Mouse (Mus musculus) myocyte (in vitro differentiated cells): Measurements from ENCODE around the gene Brdt. TPM values are rescaled to one million over a fixed set of nuclear protein-coding genes. Genes with fewer than 3 reads are reported as not detected.

ENCODE experiments used
- H3K27me3 ChIP-seq: one replicate; pipeline ENCODE4 v1.6.1; 2011; ENCODE audit not compliant: control insufficient read depth, insufficient read depth, insufficient read length
- H3K36me3 ChIP-seq: one replicate; pipeline ENCODE4 v1.6.1; 2011; ENCODE audit not compliant: control insufficient read depth, insufficient read depth
- H3K4me2 ChIP-seq: one replicate; pipeline ENCODE4 v1.6.1; 2011; ENCODE audit warnings: low read depth, control low read depth
- H3K4me3 ChIP-seq: one replicate; pipeline ENCODE4 v1.5.1; 2011; ENCODE audit warnings: mild to moderate bottlenecking, control low read depth, moderate library complexity
- H3K79me2 ChIP-seq: one replicate; pipeline ENCODE4 v1.6.1; 2011; ENCODE audit not compliant: control insufficient read depth, insufficient read depth
- H3ac ChIP-seq: one replicate; pipeline ENCODE4 v1.6.1; 2011; ENCODE audit not compliant: control insufficient read depth, insufficient read length
- CEBPB ChIP-seq: IDR thresholded peaks from 2 replicates; pipeline ENCODE4 v1.6.1; 2011; ENCODE audit warnings: mild to moderate bottlenecking, moderate library complexity; ENCODE audit not compliant: poor library complexity, insufficient read depth, severe bottlenecking
- E2F4 ChIP-seq: IDR thresholded peaks from one replicate; pipeline ENCODE4 v1.6.1; 2011; ENCODE audit warnings: mild to moderate bottlenecking, control low read depth, moderate library complexity; ENCODE audit not compliant: insufficient read depth
- MAX ChIP-seq: IDR thresholded peaks from one replicate; pipeline ENCODE4 v1.6.1; 2011; ENCODE audit warnings: low read depth, mild to moderate bottlenecking, control low read depth
- MYOD1 ChIP-seq, 3 experiments: IDR thresholded peaks; one replicate each; pipeline ENCODE4 v1.6.1; 2011; ENCODE audit warnings: control low read depth in 2 of 3, low read depth in 2 of 3, mild to moderate bottlenecking in 2 of 3, moderate library complexity in 1 of 3; ENCODE audit not compliant: insufficient read length in 2 of 3, control insufficient read depth in 1 of 3
- MYOG ChIP-seq, 3 experiments: IDR thresholded peaks; one replicate each; pipeline ENCODE4 v1.6.1; 2011; ENCODE audit warnings: control low read depth in 2 of 3, low read depth in 2 of 3, mild to moderate bottlenecking in 2 of 3; ENCODE audit not compliant: insufficient read length in 2 of 3, control insufficient read depth in 1 of 3, insufficient read depth in 1 of 3
- POLR2A ChIP-seq: IDR thresholded peaks from one replicate; pipeline ENCODE4 v1.6.1; 2011; ENCODE audit warnings: low read depth, mild to moderate bottlenecking, control low read depth, moderate library complexity; ENCODE audit not compliant: insufficient read length
- POLR2AphosphoS2 ChIP-seq: IDR thresholded peaks from one replicate; pipeline ENCODE4 v1.6.1; 2011; ENCODE audit warnings: low read depth, control low read depth; ENCODE audit not compliant: insufficient read length
- REST ChIP-seq: IDR thresholded peaks from one replicate; pipeline ENCODE4 v1.6.1; 2011; ENCODE audit warnings: mild to moderate bottlenecking, control low read depth, moderate library complexity; ENCODE audit not compliant: insufficient read depth, insufficient read length
- SRF ChIP-seq: IDR thresholded peaks from one replicate; pipeline ENCODE4 v1.6.1; 2011; ENCODE audit warnings: low read depth; ENCODE audit not compliant: control insufficient read depth, insufficient read length
- TCF12 ChIP-seq: IDR thresholded peaks from one replicate; pipeline ENCODE4 v1.6.1; 2011; ENCODE audit warnings: mild to moderate bottlenecking, control low read depth; ENCODE audit not compliant: poor library complexity, insufficient read depth, severe bottlenecking
- TCF3 ChIP-seq: IDR thresholded peaks from one replicate; pipeline ENCODE4 v1.6.1; 2011; ENCODE audit warnings: low read depth, control low read depth; ENCODE audit not compliant: insufficient read length
- USF1 ChIP-seq: IDR thresholded peaks from one replicate; pipeline ENCODE4 v1.6.1; 2011; ENCODE audit warnings: low read depth, mild to moderate bottlenecking, control low read depth, moderate library complexity
- polyA plus RNA-seq: library from polyadenylated mRNA; unstranded; fragments of >200 nt; fragmentation: generic; extraction: Trizol; gene quantifications from one replicate; pipeline ENCODE4 v1.2.1, GENCODE M21; 2012; ENCODE audit warnings: missing spikeins

Gene Brdt
- polyA plus RNA-seq, 1 experiment: 0.95 TPM

DNA sequence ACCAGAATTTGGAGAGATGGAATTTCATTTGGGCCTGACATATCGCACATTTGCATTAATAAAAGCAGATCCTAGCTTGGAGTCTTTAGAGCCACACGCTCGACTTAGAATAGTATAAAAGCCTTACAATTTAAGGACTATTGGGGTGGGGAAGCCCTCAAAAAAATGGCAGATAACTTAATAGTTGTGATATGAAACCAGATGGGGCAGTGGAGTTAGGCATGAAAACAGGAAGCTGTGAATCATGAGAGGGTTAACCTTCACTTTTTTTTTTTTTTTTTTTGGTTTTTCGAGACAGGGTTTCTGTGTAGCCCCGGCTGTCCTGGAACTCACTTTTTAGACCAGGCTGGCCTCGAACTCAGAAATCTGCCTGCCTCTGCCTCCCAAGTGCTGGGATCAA lies 105.2 kb downstream of the Brdt start:
- Histone ChIP-seq H3ac (no peak overlapping the region), H3K4me2 (no peak overlapping the region), H3K79me2 (no peaks in the 10 kb centered on the region), H3K4me3 (no peak overlapping the region), H3K36me3 (no peaks in the 10 kb centered on the region), H3K27me3 (peaks cover 10% of the 10 kb centered on the region)
- TF ChIP-seq REST: no peak
- no peak for TF ChIP-seq TCF12
- TF ChIP-seq MYOG (IDR thresholded peaks at IDR 0.05; ENCODE audit: control insufficient read depth in 1 of 3, insufficient read depth in 1 of 3, insufficient read length in 2 of 3, low read depth in 2 of 3): no peak
- TF ChIP-seq MYOD1 (IDR thresholded peaks at IDR 0.05; ENCODE audit: control insufficient read depth in 1 of 3, insufficient read length in 2 of 3, low read depth in 2 of 3): no peak
- TF ChIP-seq POLR2A: no peak
- TF ChIP-seq E2F4: no peak
- no peak for TF ChIP-seq CEBPB
- no peak for TF ChIP-seq POLR2AphosphoS2
- no peak for TF ChIP-seq SRF
- no peak for TF ChIP-seq TCF3
- no peak for TF ChIP-seq USF1
- TF ChIP-seq MAX: no peak

Other genes with a start within 250 kb of the Brdt start
- 0.71 TPM for gene Tgfbr3, start 41.5 kb upstream of the Brdt start, polyA plus RNA-seq
- not detected for gene Ephx4, start 71.6 kb downstream of the Brdt start, polyA plus RNA-seq
- gene Lpcat2b, start 100.4 kb downstream of the Brdt start, polyA plus RNA-seq: not detected
- gene Btbd8, start 106.8 kb downstream of the Brdt start, polyA plus RNA-seq: 0.62 TPM
- 0.02 TPM for gene Gm42669, start 176.5 kb downstream of the Brdt start, polyA plus RNA-seq
- not detected for gene 1700028K03Rik, start 203.6 kb downstream of the Brdt start, polyA plus RNA-seq